8 mouse cellular contexts compared by ENCODE assay signal in genomic region chr6:85588568-85588967, GRCm38 (mm10). TPM values are rescaled to one million over a fixed set of nuclear protein-coding genes. Genes with fewer than 3 reads are reported as not detected.
DNase-seq lines count a peak whose midpoint lies in the region; ATAC-seq lines count a peak whose summit lies in the region.

No protein-coding gene starts in this region.

- H3K27me3 ChIP-seq in erythroblast, embryonic 14.5 days (ENCODE audit: control insufficient read depth): peaks cover 4% of the 10 kb centered on the region
- no peaks in the 10 kb centered on the region for H3K27me3 ChIP-seq in forebrain, embryonic 13.5 days
- H3K27me3 ChIP-seq in liver, embryonic 13.5 days: no peaks in the 10 kb centered on the region

- H3K4me2 ChIP-seq in forebrain, embryonic 13.5 days: peak overlapping the region; percentile 71
- H3K4me2 ChIP-seq in liver, embryonic 13.5 days: peak overlapping the region; percentile 91

- no peak for ATAC-seq in erythroblast, adult 5-6 weeks (replicated peaks; ENCODE audit: low FRiP score, poor library complexity, severe bottlenecking)
- no peak for ATAC-seq in forebrain, embryonic 13.5 days
- no peak for ATAC-seq in liver, embryonic 13.5 days (ENCODE audit: low read depth)
- ATAC-seq in monocyte, adult 5-6 weeks (replicated peaks; ENCODE audit: insufficient number of reproducible peaks, low FRiP score, low TSS enrichment, poor library complexity, severe bottlenecking): no peak

- H3K4me1 ChIP-seq in erythroblast, embryonic 14.5 days (ENCODE audit: control insufficient read depth): peaks cover 34% of the 10 kb centered on the region
- peaks cover 23% of the 10 kb centered on the region for H3K4me1 ChIP-seq in forebrain, embryonic 13.5 days
- peaks cover 25% of the 10 kb centered on the region for H3K4me1 ChIP-seq in liver, embryonic 13.5 days (replicated peaks)

- H3K9me3 ChIP-seq in erythroblast, embryonic 14.5 days (ENCODE audit: control insufficient read depth, low read length): no peaks in the 10 kb centered on the region
- no peaks in the 10 kb centered on the region for H3K9me3 ChIP-seq in forebrain, embryonic 13.5 days (replicated peaks)
- no peaks in the 10 kb centered on the region for H3K9me3 ChIP-seq in liver, embryonic 13.5 days (replicated peaks)

- H3K4me3 ChIP-seq in erythroblast, embryonic 14.5 days (replicated peaks): peak overlapping the region; percentile 73
- H3K4me3 ChIP-seq in forebrain, embryonic 13.5 days: peak overlapping the region; percentile 95
- peak overlapping the region; percentile 93 for H3K4me3 ChIP-seq in liver, embryonic 13.5 days (replicated peaks)

- H3K36me3 ChIP-seq in erythroblast, embryonic 14.5 days (ENCODE audit: control insufficient read depth): no peaks in the 10 kb centered on the region
- no peaks in the 10 kb centered on the region for H3K36me3 ChIP-seq in forebrain, embryonic 13.5 days (ENCODE audit: poor library complexity, severe bottlenecking)
- H3K36me3 ChIP-seq in liver, embryonic 13.5 days: no peaks in the 10 kb centered on the region

- H3K9ac ChIP-seq in forebrain, embryonic 13.5 days: peak overlapping the region; percentile 93
- peak overlapping the region; percentile 90 for H3K9ac ChIP-seq in liver, embryonic 13.5 days

- DNase-seq in 416B (ENCODE audit: low read depth): peak; percentile 47
- DNase-seq in liver, embryonic 13.5 days: no peak
- DNase-seq in adrenal gland, postnatal 25 days: no peak
- DNase-seq in adrenal gland, adult 8-10 months: no peak

- no peak overlapping the region for H3K27ac ChIP-seq in forebrain, embryonic 13.5 days
- no peak overlapping the region for H3K27ac ChIP-seq in liver, embryonic 13.5 days

- 3% methylated on average over 4 of the region's 4 CpGs for WGBS in forebrain, embryonic 13.5 days
- 18% methylated on average over 4 of the region's 4 CpGs for WGBS in liver, embryonic 13.5 days (ENCODE audit: insufficient replicate concordance)

RNA-seq across cellular contexts. Expression of gene Alms1, which starts 1.2 kb away (rescaled TPM):
- polyA plus RNA-seq in erythroblast, embryonic 14.5 days (2012): 0.07 and 0.10 TPM in 2 replicates
- 14.8 and 22.4 TPM in 2 replicates for total RNA-seq in erythroblast, adult 5-6 weeks (2015; ENCODE audit: low replicate concordance)
- 22.8 and 24.5 TPM in 2 replicates for total RNA-seq in erythroblast, adult 5-6 weeks (2017; ENCODE audit: low replicate concordance)
- polyA plus RNA-seq in forebrain, embryonic 13.5 days (2015; fragmentation: Nextera tagmentation; extraction: Ambion mirVana): 7.4 and 8.1 TPM in 2 replicates
- 1.6 and 2.0 TPM in 2 replicates for polyA plus RNA-seq in liver, embryonic 13.5 days (2015; fragmentation: Nextera tagmentation; extraction: Ambion mirVana)
- 12.8 and 13.4 TPM in 2 replicates for total RNA-seq in adrenal gland, postnatal 25 days (2021)
- 10 to 100 TPM in 3 of 4 experiments, 1 to 10 TPM in 1; 9.1 to 23.4 (median 15.1) TPM for total RNA-seq in adrenal gland, adult 8-10 months (2022)
- total RNA-seq in monocyte, adult 5-6 weeks (2017): 3.8 to 6.3 TPM (median 4.1 TPM) in 3 replicates
